Mouse (Mus musculus): ENCODE results near the gene Trpm8. TPM values are rescaled to one million over a fixed set of nuclear protein-coding genes. Genes with fewer than 3 reads are reported as not detected.
A peak's percentile ranks its signal among the peaks of the same experiment; 100 is the strongest.

Gene Trpm8
- polyA plus RNA-seq, 1 experiment from 2014 or later = not detected

GRCm38 (mm10) chr1:88259643-88260024 is 17.8 kb upstream of the Trpm8 start:
- DNase-seq (ENCODE audit: low spot score) (peak; percentile 63), ATAC-seq (ENCODE audit: insufficient read depth, low FRiP score, low TSS enrichment) (peak; percentile 3; the same call in 1 of the 2 replicates)
- Histone ChIP-seq H3K4me2 (ENCODE audit: low read depth) (no peak overlapping the region), H3K36me3 (ENCODE audit: control insufficient read depth, insufficient read depth, low read length) (peaks cover 40% of the 10 kb centered on the region), H3K27ac (ENCODE audit: low read depth, low read length) (0 out of 2 replicates have a peak overlapping the region, but pooled peaks have one; percentile 0), H3K4me3 (ENCODE audit: low read depth, low read length) (no peak overlapping the region), H3K9me3 (ENCODE audit: control insufficient read depth, low read length) (peaks cover 76% of the 10 kb centered on the region), H3K4me1 (ENCODE audit: control insufficient read depth, insufficient read depth, low read length) (no peaks in the 10 kb centered on the region), H3K9ac (ENCODE audit: low read length) (no peak overlapping the region), H3K27me3 (ENCODE audit: control insufficient read depth, insufficient read depth, low read length) (no peaks in the 10 kb centered on the region)
- WGBS = 76% methylated on average over 4 of the region's 4 CpGs

GRCm38 (mm10) chr1:88260114-88260513 is 17.3 kb upstream of the Trpm8 start:
- ATAC-seq (ENCODE audit: insufficient read depth, low FRiP score, low TSS enrichment) (peak; percentile 5), DNase-seq (ENCODE audit: low spot score) (no peak)
- Histone ChIP-seq H3K27me3 (ENCODE audit: control insufficient read depth, insufficient read depth, low read length) (no peaks in the 10 kb centered on the region), H3K9me3 (ENCODE audit: control insufficient read depth, low read length) (peaks cover 76% of the 10 kb centered on the region), H3K4me3 (ENCODE audit: low read depth, low read length) (no peak overlapping the region), H3K9ac (ENCODE audit: low read length) (no peak overlapping the region), H3K36me3 (ENCODE audit: control insufficient read depth, insufficient read depth, low read length) (peaks cover 45% of the 10 kb centered on the region), H3K4me2 (ENCODE audit: low read depth) (no peak overlapping the region), H3K4me1 (ENCODE audit: control insufficient read depth, insufficient read depth, low read length) (no peaks in the 10 kb centered on the region), H3K27ac (ENCODE audit: low read depth, low read length) (no peak overlapping the region)
- 81% methylated on average over 6 of the region's 6 CpGs for WGBS

- H3K9ac ChIP-seq (ENCODE audit: low read length) = no peak overlapping the region
- peaks cover 51% of the 10 kb centered on the region for H3K36me3 ChIP-seq (ENCODE audit: control insufficient read depth, insufficient read depth, low read length)
- peaks cover 76% of the 10 kb centered on the region for H3K9me3 ChIP-seq (ENCODE audit: control insufficient read depth, low read length)
- H3K27ac ChIP-seq (ENCODE audit: low read depth, low read length) = no peak overlapping the region
- no peaks in the 10 kb centered on the region for H3K27me3 ChIP-seq (ENCODE audit: control insufficient read depth, insufficient read depth, low read length)
- no peak for ATAC-seq (ENCODE audit: insufficient read depth, low FRiP score, low TSS enrichment)
- H3K4me2 ChIP-seq (ENCODE audit: low read depth) = no peak overlapping the region
- WGBS = 86% methylated on average over 10 of the region's 10 CpGs
- DNase-seq (ENCODE audit: low spot score) = no peak
- no peaks in the 10 kb centered on the region for H3K4me1 ChIP-seq (ENCODE audit: control insufficient read depth, insufficient read depth, low read length)
- H3K4me3 ChIP-seq (ENCODE audit: low read depth, low read length) = no peak overlapping the region
Measured at GRCm38 (mm10) chr1:88260604-88261377, 16.7 kb upstream of the Trpm8 start.

GRCm38 (mm10) chr1:88261706-88262105 is 15.8 kb upstream of the Trpm8 start:
- Histone ChIP-seq H3K4me1 (ENCODE audit: control insufficient read depth, insufficient read depth, low read length) (no peaks in the 10 kb centered on the region), H3K9ac (ENCODE audit: low read length) (no peak overlapping the region), H3K4me3 (ENCODE audit: low read depth, low read length) (no peak overlapping the region), H3K9me3 (ENCODE audit: control insufficient read depth, low read length) (peaks cover 70% of the 10 kb centered on the region), H3K27me3 (ENCODE audit: control insufficient read depth, insufficient read depth, low read length) (no peaks in the 10 kb centered on the region), H3K36me3 (ENCODE audit: control insufficient read depth, insufficient read depth, low read length) (peaks cover 61% of the 10 kb centered on the region), H3K4me2 (ENCODE audit: low read depth) (no peak overlapping the region), H3K27ac (ENCODE audit: low read depth, low read length) (no peak overlapping the region)
- 86% methylated on average over 7 of the region's 7 CpGs for WGBS
- DNase-seq (ENCODE audit: low spot score) = no peak
- no peak for ATAC-seq (ENCODE audit: insufficient read depth, low FRiP score, low TSS enrichment)

- Histone ChIP-seq H3K27me3 (ENCODE audit: control insufficient read depth, insufficient read depth, low read length) (no peaks in the 10 kb centered on the region), H3K4me1 (ENCODE audit: control insufficient read depth, insufficient read depth, low read length) (no peaks in the 10 kb centered on the region), H3K4me2 (ENCODE audit: low read depth) (no peak overlapping the region), H3K36me3 (ENCODE audit: control insufficient read depth, insufficient read depth, low read length) (peaks cover 66% of the 10 kb centered on the region), H3K4me3 (ENCODE audit: low read depth, low read length) (no peak overlapping the region), H3K27ac (ENCODE audit: low read depth, low read length) (no peak overlapping the region), H3K9me3 (ENCODE audit: control insufficient read depth, low read length) (peaks cover 65% of the 10 kb centered on the region), H3K9ac (ENCODE audit: low read length) (no peak overlapping the region)
- WGBS = 87% methylated on average over 4 of the region's 4 CpGs
- ATAC-seq (ENCODE audit: insufficient read depth, low FRiP score, low TSS enrichment) (no peak), DNase-seq (ENCODE audit: low spot score) (peak; percentile 68)
Measured at GRCm38 (mm10) chr1:88262255-88262654, 15.2 kb upstream of the Trpm8 start.

- Histone ChIP-seq H3K36me3 (ENCODE audit: control insufficient read depth, insufficient read depth, low read length) (peaks cover 73% of the 10 kb centered on the region), H3K4me3 (ENCODE audit: low read depth, low read length) (no peak overlapping the region), H3K9ac (ENCODE audit: low read length) (no peak overlapping the region), H3K4me2 (ENCODE audit: low read depth) (no peak overlapping the region), H3K9me3 (ENCODE audit: control insufficient read depth, low read length) (peaks cover 60% of the 10 kb centered on the region), H3K27ac (ENCODE audit: low read depth, low read length) (no peak overlapping the region), H3K4me1 (ENCODE audit: control insufficient read depth, insufficient read depth, low read length) (no peaks in the 10 kb centered on the region), H3K27me3 (ENCODE audit: control insufficient read depth, insufficient read depth, low read length) (no peaks in the 10 kb centered on the region)
- no peak for ATAC-seq (ENCODE audit: insufficient read depth, low FRiP score, low TSS enrichment)
- DNase-seq (ENCODE audit: low spot score) = no peak
- WGBS = 76% methylated on average over 6 of the region's 6 CpGs
Measured at GRCm38 (mm10) chr1:88262961-88263360, 14.5 kb upstream of the Trpm8 start.

GRCm38 (mm10) chr1:88263778-88264177 is 13.7 kb upstream of the Trpm8 start:
- Histone ChIP-seq H3K36me3 (ENCODE audit: control insufficient read depth, insufficient read depth, low read length) (peaks cover 81% of the 10 kb centered on the region), H3K9ac (ENCODE audit: low read length) (no peak overlapping the region), H3K4me2 (ENCODE audit: low read depth) (no peak overlapping the region), H3K27ac (ENCODE audit: low read depth, low read length) (no peak overlapping the region), H3K4me1 (ENCODE audit: control insufficient read depth, insufficient read depth, low read length) (no peaks in the 10 kb centered on the region), H3K27me3 (ENCODE audit: control insufficient read depth, insufficient read depth, low read length) (no peaks in the 10 kb centered on the region), H3K4me3 (ENCODE audit: low read depth, low read length) (no peak overlapping the region), H3K9me3 (ENCODE audit: control insufficient read depth, low read length) (peaks cover 57% of the 10 kb centered on the region)
- WGBS = 93% methylated on average over 5 of the region's 5 CpGs
- DNase-seq (ENCODE audit: low spot score) = no peak
- no peak for ATAC-seq (ENCODE audit: insufficient read depth, low FRiP score, low TSS enrichment)

- H3K9ac ChIP-seq (ENCODE audit: low read length) = no peak overlapping the region
- H3K4me2 ChIP-seq (ENCODE audit: low read depth) = no peak overlapping the region
- DNase-seq (ENCODE audit: low spot score) = no peak
- no peaks in the 10 kb centered on the region for H3K4me1 ChIP-seq (ENCODE audit: control insufficient read depth, insufficient read depth, low read length)
- H3K27me3 ChIP-seq (ENCODE audit: control insufficient read depth, insufficient read depth, low read length) = no peaks in the 10 kb centered on the region
- H3K27ac ChIP-seq (ENCODE audit: low read depth, low read length) = no peak overlapping the region
- ATAC-seq (ENCODE audit: insufficient read depth, low FRiP score, low TSS enrichment) = no peak
- H3K36me3 ChIP-seq (ENCODE audit: control insufficient read depth, insufficient read depth, low read length) = peaks cover 87% of the 10 kb centered on the region
- no peak overlapping the region for H3K4me3 ChIP-seq (ENCODE audit: low read depth, low read length)
- 92% methylated on average over 7 of the region's 7 CpGs for WGBS
- peaks cover 55% of the 10 kb centered on the region for H3K9me3 ChIP-seq (ENCODE audit: control insufficient read depth, low read length)
Measured at GRCm38 (mm10) chr1:88264237-88264868, 13.1 kb upstream of the Trpm8 start.

- no peak overlapping the region for H3K4me2 ChIP-seq (ENCODE audit: low read depth)
- H3K9ac ChIP-seq (ENCODE audit: low read length) = no peak overlapping the region
- peaks cover 50% of the 10 kb centered on the region for H3K9me3 ChIP-seq (ENCODE audit: control insufficient read depth, low read length)
- H3K27me3 ChIP-seq (ENCODE audit: control insufficient read depth, insufficient read depth, low read length) = no peaks in the 10 kb centered on the region
- peaks cover 89% of the 10 kb centered on the region for H3K36me3 ChIP-seq (ENCODE audit: control insufficient read depth, insufficient read depth, low read length)
- no peak overlapping the region for H3K27ac ChIP-seq (ENCODE audit: low read depth, low read length)
- H3K4me1 ChIP-seq (ENCODE audit: control insufficient read depth, insufficient read depth, low read length) = no peaks in the 10 kb centered on the region
- DNase-seq (ENCODE audit: low spot score) = no peak
- WGBS = 81% methylated on average over 4 of the region's 4 CpGs
- no peak for ATAC-seq (ENCODE audit: insufficient read depth, low FRiP score, low TSS enrichment)
- no peak overlapping the region for H3K4me3 ChIP-seq (ENCODE audit: low read depth, low read length)
Measured at GRCm38 (mm10) chr1:88264869-88265240, 12.6 kb upstream of the Trpm8 start.

Measured in neural tube, embryonic 11.5 days (tissue).